Mouse (Mus musculus): Measurements from ENCODE around the gene Parvg. TPM values are rescaled to one million over a fixed set of nuclear protein-coding genes. Genes with fewer than 3 reads are reported as not detected.
A peak's percentile ranks its signal among the peaks of the same experiment; 100 is the strongest.

The Parvg gene
- polyA plus RNA-seq, 1 experiment from 2014 or later = 1.4 TPM

DNA sequence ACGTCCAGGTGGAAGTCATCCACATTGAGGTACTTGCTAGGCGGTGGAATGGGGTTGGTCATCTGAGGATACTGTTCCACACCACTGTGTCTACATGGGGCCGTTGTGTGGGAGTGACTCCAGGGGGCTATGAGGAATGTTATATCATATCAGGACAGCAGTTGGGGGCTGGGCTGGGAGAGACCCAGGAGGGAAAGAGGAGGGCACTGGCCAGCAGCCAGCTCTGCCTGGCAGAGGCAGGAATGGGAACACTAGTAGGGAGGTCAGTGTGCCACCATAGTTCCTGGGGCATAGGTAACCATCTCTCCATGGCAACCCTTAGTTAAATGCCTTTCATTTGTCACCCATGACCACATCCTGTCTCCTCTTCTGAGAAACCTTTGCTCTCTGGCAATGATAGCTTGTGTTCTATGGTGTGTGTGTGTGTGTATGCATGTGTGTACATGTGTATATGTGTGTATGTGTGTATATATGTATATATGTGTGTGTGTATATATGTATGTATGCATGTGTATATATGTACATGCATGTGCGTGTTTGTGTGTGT is 7.3 kb downstream of the Parvg start:
- WGBS = 83% methylated on average over 4 of the region's 4 CpGs
- ATAC-seq = no peak
- H3K9ac ChIP-seq (ENCODE audit: low read depth, low read length) = no peak overlapping the region

DNA sequence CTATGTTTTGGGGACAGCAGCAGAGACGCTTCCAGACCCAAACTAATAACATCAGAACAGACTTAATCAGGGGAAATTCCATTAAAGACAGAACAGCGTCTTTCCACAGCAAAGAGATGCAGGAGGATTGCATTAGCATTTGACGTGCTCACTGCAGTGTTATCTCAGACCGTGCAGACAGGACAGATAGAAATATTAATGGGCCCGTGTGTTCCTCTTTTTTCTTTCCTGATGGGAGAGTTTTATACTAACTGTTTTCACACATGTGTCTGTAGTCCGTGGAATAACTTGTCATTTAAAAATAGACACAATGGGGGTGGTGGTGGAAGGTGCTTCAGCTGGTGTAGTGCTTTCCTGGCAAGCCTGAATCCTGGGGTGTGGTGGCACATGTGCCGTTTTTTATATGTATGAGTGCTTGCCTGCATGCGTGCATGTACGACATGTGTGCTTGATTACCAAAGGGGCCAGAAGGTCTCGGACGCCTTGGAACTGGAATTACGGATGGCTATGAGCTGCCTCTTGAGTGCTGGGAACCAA is 12.5 kb downstream of the Parvg start:
- Histone ChIP-seq H3K27me3 (replicated peaks; ENCODE audit: control insufficient read depth, insufficient read depth, low read length) (no peaks in the 10 kb centered on the region), H3K9me3 (ENCODE audit: control insufficient read depth, low read length) (no peaks in the 10 kb centered on the region), H3K4me2 (ENCODE audit: low read length) (no peak overlapping the region), H3K27ac (ENCODE audit: low read depth, low read length) (no peak overlapping the region), H3K9ac (ENCODE audit: low read depth, low read length) (no peak overlapping the region), H3K4me1 (ENCODE audit: control insufficient read depth, insufficient read depth, low read depth, low read length) (no peaks in the 10 kb centered on the region), H3K4me3 (ENCODE audit: low read length) (no peak overlapping the region), H3K36me3 (ENCODE audit: control insufficient read depth, insufficient read depth, low read length) (no peaks in the 10 kb centered on the region)
- ATAC-seq = no peak
- WGBS = 67% methylated on average over 12 of the region's 12 CpGs

More for the DNA sequence above, 7.3 kb downstream of the Parvg start:
- Histone ChIP-seq H3K27me3 (replicated peaks; ENCODE audit: control insufficient read depth, insufficient read depth, low read length) (no peaks in the 10 kb centered on the region), H3K27ac (ENCODE audit: low read depth, low read length) (no peak overlapping the region), H3K4me2 (ENCODE audit: low read length) (no peak overlapping the region), H3K36me3 (ENCODE audit: control insufficient read depth, insufficient read depth, low read length) (no peaks in the 10 kb centered on the region), H3K4me1 (ENCODE audit: control insufficient read depth, insufficient read depth, low read depth, low read length) (no peaks in the 10 kb centered on the region), H3K9me3 (ENCODE audit: control insufficient read depth, low read length) (no peaks in the 10 kb centered on the region), H3K4me3 (ENCODE audit: low read length) (no peak overlapping the region)

DNA sequence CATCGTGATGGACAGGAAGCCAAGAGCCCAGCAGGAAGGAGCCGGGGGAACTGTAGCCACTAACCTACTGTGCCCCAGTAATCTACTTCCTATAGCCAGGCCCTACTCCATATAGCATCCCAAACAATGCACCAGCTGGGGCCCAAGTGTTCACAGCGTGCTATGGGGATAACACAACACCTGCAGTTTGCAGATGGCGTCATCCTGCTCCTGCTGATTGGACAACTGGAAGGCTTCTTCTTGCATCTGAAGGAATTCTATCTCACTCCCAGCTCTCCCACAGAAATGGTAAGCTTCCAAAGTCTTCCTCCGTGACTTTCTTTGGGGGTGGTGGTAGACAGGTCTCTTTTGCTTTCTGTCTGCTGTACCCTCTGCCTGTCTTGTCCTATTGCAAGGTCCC is 13.8 kb downstream of the Parvg start:
- Histone ChIP-seq H3K4me1 (ENCODE audit: control insufficient read depth, insufficient read depth, low read depth, low read length) (no peaks in the 10 kb centered on the region), H3K9ac (ENCODE audit: low read depth, low read length) (no peak overlapping the region), H3K27me3 (replicated peaks; ENCODE audit: control insufficient read depth, insufficient read depth, low read length) (no peaks in the 10 kb centered on the region), H3K4me2 (ENCODE audit: low read length) (no peak overlapping the region), H3K4me3 (ENCODE audit: low read length) (no peak overlapping the region), H3K9me3 (ENCODE audit: control insufficient read depth, low read length) (no peaks in the 10 kb centered on the region), H3K36me3 (ENCODE audit: control insufficient read depth, insufficient read depth, low read length) (no peaks in the 10 kb centered on the region), H3K27ac (ENCODE audit: low read depth, low read length) (no peak overlapping the region)
- ATAC-seq = no peak
- WGBS = 63% methylated on average over 5 of the region's 5 CpGs

DNA sequence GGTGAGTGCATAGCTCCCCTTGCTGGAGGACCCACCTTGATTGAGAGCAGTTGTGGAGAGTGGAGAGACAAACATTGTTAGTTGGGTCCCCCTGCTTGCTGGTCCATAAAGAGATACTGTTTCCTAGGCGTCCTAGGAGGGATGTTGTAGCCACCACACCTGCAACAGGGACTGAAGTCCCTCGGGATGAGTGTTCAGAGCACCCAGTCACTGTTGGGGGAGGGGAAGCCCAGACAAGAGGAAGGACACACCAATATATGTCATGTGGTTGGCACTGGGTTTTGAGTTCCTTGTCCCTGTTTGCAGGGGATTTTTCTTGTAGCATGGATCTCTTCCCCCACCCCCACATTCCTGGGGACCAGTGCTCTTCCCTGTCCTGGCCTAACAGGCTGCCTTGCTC is 17.1 kb downstream of the Parvg start:
- no peaks in the 10 kb centered on the region for H3K9me3 ChIP-seq (ENCODE audit: control insufficient read depth, low read length)
- no peak overlapping the region for H3K27ac ChIP-seq (ENCODE audit: low read depth, low read length)
- no peak for ATAC-seq
- H3K36me3 ChIP-seq (ENCODE audit: control insufficient read depth, insufficient read depth, low read length) = no peaks in the 10 kb centered on the region
- WGBS = 54% methylated on average over 2 of the region's 2 CpGs
- H3K4me1 ChIP-seq (ENCODE audit: control insufficient read depth, insufficient read depth, low read depth, low read length) = no peaks in the 10 kb centered on the region; the same call in 1 of the 2 replicates
- no peaks in the 10 kb centered on the region for H3K27me3 ChIP-seq (replicated peaks; ENCODE audit: control insufficient read depth, insufficient read depth, low read length)
- no peak overlapping the region for H3K4me3 ChIP-seq (ENCODE audit: low read length)
- no peak overlapping the region for H3K4me2 ChIP-seq (ENCODE audit: low read length)
- H3K9ac ChIP-seq (ENCODE audit: low read depth, low read length) = no peak overlapping the region

DNA sequence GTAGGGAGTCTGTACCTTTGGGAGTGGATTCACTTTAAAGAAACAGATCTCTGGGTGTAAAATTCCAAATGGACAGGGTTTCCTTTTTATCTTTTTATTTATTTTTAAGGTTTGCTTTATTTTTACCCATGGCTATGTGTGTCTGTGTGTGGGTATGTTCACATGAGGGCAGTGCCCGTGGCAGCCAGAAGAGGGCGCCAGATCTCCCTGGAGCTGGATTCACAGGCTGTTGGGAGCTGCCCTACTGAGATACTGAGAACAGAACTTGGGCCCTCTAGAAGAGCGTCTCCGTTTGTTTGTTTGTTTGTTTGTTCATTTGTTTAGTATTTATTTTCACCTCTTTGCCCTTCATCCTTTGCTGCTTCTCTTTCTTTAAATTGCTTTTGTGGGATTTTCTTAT is 24.9 kb downstream of the Parvg start:
- Histone ChIP-seq H3K9ac (ENCODE audit: low read depth, low read length) (no peak overlapping the region), H3K27ac (ENCODE audit: low read depth, low read length) (no peak overlapping the region), H3K4me1 (ENCODE audit: control insufficient read depth, insufficient read depth, low read depth, low read length) (peaks cover 12% of the 10 kb centered on the region), H3K4me3 (ENCODE audit: low read length) (no peak overlapping the region), H3K9me3 (ENCODE audit: control insufficient read depth, low read length) (peaks cover 2% of the 10 kb centered on the region; the same call in 1 of the 2 replicates), H3K4me2 (ENCODE audit: low read length) (no peak overlapping the region), H3K36me3 (ENCODE audit: control insufficient read depth, insufficient read depth, low read length) (no peaks in the 10 kb centered on the region), H3K27me3 (replicated peaks; ENCODE audit: control insufficient read depth, insufficient read depth, low read length) (no peaks in the 10 kb centered on the region)
- WGBS = 94% methylated on average over 4 of the region's 4 CpGs
- ATAC-seq = no peak

DNA sequence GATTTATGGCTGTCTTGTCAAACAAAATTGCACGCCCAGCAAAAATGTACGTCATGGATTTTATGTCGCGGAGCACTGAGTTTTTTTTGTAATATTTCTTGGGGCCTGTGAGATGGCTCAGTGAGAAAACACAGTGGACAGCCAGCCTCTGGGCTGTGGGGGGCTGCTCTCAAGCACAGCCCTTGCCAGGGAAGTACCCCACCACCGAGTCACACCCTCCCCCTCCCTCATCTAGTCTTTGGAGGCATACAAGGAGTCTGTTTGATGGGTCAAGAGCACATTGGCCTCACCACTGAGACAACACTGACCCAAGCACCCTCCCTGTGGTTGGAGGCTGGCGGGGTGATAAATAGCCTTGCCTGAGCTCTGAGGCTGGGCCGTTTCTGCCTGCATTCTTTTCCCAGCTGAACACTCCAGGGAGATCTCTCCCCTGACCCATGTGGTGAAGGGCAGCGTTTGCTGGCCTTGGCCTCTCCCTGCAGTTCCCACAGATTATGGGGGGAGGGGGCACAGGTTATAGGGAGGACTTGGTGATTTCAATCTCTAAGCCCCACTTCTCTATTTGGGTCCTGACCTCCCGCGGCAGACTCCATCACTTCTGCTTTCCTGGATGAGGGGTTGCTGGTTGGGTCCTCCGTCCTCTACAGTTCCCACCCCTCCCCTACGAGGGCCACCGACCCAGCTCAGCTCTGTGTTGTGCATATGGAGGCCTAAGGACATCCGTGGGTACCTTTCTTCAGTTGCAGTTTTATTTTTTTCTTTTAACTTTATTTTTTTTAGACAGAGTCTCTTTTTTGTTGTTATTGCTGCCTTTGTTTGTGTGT is 26.3 kb downstream of the Parvg start:
- Histone ChIP-seq H3K4me1 (ENCODE audit: control insufficient read depth, insufficient read depth, low read depth, low read length) (peaks cover 12% of the 10 kb centered on the region), H3K4me3 (ENCODE audit: low read length) (no peak overlapping the region), H3K9me3 (ENCODE audit: control insufficient read depth, low read length) (peaks cover 2% of the 10 kb centered on the region; the same call in 1 of the 2 replicates), H3K27me3 (replicated peaks; ENCODE audit: control insufficient read depth, insufficient read depth, low read length) (no peaks in the 10 kb centered on the region), H3K4me2 (ENCODE audit: low read length) (no peak overlapping the region), H3K9ac (ENCODE audit: low read depth, low read length) (no peak overlapping the region), H3K36me3 (ENCODE audit: control insufficient read depth, insufficient read depth, low read length) (no peaks in the 10 kb centered on the region), H3K27ac (ENCODE audit: low read depth, low read length) (no peak overlapping the region)
- 38% methylated on average over 14 of the region's 14 CpGs for WGBS
- ATAC-seq = 0 out of 2 replicates have a peak, but pooled peaks have one; percentile 19

DNA sequence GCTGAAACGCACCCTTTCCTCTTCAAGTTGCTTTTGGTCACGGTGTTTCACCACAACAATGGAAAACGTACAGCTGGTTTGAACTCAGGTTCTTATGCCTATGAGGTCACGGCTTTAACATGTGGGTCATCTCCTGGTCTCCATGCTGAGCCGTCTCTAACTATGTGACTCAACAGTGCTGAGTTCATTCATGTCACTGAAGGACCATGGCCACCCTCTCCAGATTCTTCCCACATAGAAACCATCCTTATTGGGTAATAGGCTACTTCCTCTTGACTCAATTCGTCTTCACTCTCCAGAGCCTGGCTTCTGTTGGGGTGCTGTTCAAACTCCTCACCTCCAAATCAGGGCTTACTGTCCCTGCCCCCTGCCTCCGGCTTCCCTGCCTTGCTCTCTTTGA is 27.5 kb downstream of the Parvg start:
- Histone ChIP-seq H3K27ac (ENCODE audit: low read depth, low read length) (no peak overlapping the region), H3K27me3 (replicated peaks; ENCODE audit: control insufficient read depth, insufficient read depth, low read length) (no peaks in the 10 kb centered on the region), H3K4me1 (ENCODE audit: control insufficient read depth, insufficient read depth, low read depth, low read length) (peaks cover 12% of the 10 kb centered on the region), H3K9me3 (ENCODE audit: control insufficient read depth, low read length) (peaks cover 2% of the 10 kb centered on the region; the same call in 1 of the 2 replicates), H3K4me2 (ENCODE audit: low read length) (no peak overlapping the region), H3K4me3 (ENCODE audit: low read length) (no peak overlapping the region), H3K9ac (ENCODE audit: low read depth, low read length) (no peak overlapping the region), H3K36me3 (ENCODE audit: control insufficient read depth, insufficient read depth, low read length) (no peaks in the 10 kb centered on the region)
- WGBS = 89% methylated on average over 7 of the region's 7 CpGs
- no peak for ATAC-seq

DNA sequence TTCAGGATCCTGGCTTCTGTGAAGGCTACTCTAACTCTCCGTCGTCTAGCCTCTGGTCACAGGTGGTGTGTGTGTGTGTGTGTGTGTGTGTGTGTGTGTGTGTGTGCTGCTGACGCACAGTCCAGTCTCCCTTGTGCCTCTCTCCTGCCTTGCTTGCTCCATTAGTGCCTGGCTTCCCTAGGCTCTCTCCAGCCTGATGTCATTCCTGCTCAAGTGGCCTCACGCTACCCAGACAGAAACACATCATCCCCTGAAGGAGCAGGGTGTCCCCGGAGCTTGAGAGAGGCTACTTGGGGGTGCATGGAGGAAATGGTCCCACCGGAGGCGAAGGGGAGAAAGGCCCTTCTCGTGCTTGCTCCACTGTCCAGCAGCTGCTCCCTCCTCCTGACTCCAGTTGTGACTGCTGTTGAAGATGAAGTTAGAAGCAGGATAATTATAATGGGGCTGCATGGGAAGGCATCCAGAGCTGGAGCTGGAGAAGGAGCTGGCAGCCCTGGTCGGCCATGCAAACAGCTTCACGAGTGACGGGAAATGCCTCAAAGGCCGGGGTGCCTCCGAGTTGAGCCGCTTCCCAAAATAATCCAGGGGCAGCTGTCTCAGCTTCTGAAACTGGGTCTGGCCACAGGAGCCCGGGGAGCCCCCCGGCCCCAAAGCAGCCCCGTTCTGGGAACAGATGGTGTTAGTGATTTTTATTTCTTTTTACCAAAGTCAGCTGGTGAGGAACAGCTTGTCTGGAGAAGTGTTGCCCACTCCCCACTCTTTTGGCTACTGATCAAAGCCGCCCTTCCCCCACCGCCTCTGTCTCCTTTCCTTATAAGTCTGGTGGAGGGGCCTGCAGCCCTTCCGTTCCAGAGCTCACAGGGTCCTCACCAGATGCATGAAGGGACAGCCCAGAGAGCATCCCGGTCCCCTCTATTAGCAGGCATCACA is 28.4 kb downstream of the Parvg start:
- H3K36me3 ChIP-seq (ENCODE audit: control insufficient read depth, insufficient read depth, low read length) = no peaks in the 10 kb centered on the region
- H3K27ac ChIP-seq (ENCODE audit: low read depth, low read length) = 0 out of 2 replicates have a peak overlapping the region, but pooled peaks have one; percentile 25
- H3K27me3 ChIP-seq (replicated peaks; ENCODE audit: control insufficient read depth, insufficient read depth, low read length) = no peaks in the 10 kb centered on the region
- no peak overlapping the region for H3K4me2 ChIP-seq (ENCODE audit: low read length)
- no peak overlapping the region for H3K4me3 ChIP-seq (ENCODE audit: low read length)
- H3K4me1 ChIP-seq (ENCODE audit: control insufficient read depth, insufficient read depth, low read depth, low read length) = peaks cover 12% of the 10 kb centered on the region
- peaks cover 2% of the 10 kb centered on the region; the same call in 1 of the 2 replicates for H3K9me3 ChIP-seq (ENCODE audit: control insufficient read depth, low read length)
- no peak overlapping the region for H3K9ac ChIP-seq (ENCODE audit: low read depth, low read length)
- 48% methylated on average over 21 of the region's 21 CpGs for WGBS
- peak; percentile 46; the same call in 1 of the 2 replicates for ATAC-seq

Data from hindbrain, embryonic 16.5 days (tissue).